Mouse (Mus musculus) CD4-positive helper T cell, adult 2 months (primary cell): ENCODE results near the gene Rpl29.

Experiments
- DNase-seq: peaks from one replicate; pipeline ENCODE4 v3.0.0-alpha.2; 2012; ENCODE audit warnings: low read depth, missing footprints, low spot score

Rpl29 gene

DNA sequence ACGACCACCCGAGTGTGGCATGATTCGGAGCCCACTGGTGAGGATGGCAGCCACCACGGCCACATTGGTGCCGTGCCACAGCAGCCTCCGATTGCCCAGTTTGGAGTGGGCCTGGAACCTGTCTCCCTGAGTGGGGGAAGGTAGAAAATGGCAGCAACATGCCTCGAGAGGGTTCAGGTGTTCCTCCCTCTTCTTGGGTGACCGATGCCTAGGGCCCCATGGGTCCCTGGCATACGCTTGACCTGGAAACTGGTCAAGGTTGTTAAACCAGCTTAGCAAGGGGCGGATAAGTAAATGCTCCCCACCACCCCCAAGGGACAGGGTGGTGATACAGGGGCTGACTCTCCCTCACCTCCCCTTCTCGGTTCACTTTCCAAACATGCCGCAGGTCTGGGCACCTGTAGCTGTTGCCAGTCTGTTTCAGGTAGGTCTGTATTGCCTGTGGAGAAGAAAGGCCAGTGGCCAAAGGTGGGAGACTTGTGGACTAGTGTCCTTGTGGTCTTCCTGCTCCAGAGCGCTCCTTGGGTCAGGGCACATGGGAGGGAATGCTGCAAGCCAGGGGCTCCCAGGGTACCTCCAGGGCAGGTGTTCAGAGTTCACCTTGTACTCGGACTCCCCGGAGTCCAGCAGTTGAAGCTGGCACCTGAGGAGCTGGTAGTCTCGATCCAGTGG lies 44.0 kb downstream of the Rpl29 start:
- no peak for DNase-seq

DNA sequence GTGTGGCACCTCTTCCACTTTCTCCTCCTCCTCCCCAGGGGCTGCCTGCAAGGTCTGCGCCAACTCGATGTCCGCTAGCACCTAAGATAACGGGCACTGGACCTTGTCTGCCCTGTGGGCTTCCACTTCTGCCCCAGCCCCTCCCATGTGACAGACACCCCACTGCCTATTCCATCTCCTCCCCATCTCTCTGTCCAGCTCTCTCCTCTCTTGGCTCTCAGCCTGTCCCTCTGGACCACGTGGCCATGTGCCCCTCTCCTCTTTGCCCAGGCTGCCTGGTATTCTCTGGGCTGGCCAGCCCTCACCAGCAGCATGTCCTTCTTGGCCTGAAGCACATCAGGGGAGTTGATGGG lies 44.5 kb downstream of the Rpl29 start:
- DNase-seq, result no peak

DNA sequence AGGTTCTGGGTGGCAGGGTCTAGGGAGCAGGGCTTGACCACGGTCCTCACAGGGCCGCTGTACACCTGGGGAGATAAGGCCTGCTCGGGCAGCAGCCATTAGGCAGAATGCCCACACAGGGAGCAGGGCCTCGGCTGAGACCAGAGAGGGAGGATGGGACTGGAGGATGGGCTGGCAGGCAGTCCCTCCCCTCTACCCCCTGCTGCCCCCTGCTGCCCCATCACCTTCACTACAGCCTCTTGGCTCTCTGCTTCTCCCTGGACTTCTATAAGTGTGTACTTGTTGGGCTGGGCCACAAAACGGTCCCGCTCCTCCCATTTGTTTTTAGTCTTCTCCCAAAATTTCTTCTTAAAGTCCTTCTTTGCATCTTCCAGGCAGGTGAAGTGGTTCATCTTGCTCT lies 45.2 kb downstream of the Rpl29 start:
- DNase-seq, result peak; percentile 71

DNA sequence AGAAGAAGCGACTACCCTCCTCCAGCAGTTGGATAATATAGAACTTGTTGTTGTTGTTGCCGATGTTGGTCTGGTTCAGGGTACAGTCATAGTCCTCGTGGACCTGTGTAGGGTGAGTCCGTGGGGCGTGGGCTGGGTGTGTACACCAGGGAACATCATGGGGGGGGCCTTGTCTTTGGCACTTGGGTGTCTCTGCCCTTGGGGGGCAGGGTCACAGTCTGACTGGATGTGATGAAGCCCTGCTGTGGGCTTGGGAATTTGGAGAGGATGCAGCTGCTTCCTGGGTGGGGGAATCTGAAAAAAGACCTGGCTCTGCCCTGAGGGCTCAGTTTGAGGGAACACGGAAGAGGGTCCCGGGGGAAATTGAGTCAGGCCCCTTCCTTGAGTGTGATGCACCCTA lies 45.8 kb downstream of the Rpl29 start:
- peak; percentile 15 for DNase-seq

DNA sequence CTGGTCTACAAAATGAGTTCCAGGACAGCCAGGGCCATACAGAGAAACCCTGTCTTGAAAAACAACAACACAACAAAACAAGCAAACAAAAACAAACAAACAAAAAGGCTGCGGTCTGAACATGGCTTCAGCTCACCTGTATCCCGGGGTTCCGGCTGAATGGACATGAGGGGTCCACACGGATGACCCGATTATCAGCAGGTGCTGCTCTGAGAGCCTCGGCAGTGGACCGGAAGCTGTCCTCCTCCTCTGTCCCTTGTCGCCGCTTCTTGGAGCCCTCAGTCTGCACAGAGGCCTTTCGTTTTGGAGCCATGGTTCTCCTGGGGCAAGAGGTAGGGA lies 46.4 kb downstream of the Rpl29 start, which contains the start of gene Rrp9:
TSS of gene Rrp9 (plus strand) at position 301 of the 339 bp plus-strand sequence.
- no peak for DNase-seq

DNA sequence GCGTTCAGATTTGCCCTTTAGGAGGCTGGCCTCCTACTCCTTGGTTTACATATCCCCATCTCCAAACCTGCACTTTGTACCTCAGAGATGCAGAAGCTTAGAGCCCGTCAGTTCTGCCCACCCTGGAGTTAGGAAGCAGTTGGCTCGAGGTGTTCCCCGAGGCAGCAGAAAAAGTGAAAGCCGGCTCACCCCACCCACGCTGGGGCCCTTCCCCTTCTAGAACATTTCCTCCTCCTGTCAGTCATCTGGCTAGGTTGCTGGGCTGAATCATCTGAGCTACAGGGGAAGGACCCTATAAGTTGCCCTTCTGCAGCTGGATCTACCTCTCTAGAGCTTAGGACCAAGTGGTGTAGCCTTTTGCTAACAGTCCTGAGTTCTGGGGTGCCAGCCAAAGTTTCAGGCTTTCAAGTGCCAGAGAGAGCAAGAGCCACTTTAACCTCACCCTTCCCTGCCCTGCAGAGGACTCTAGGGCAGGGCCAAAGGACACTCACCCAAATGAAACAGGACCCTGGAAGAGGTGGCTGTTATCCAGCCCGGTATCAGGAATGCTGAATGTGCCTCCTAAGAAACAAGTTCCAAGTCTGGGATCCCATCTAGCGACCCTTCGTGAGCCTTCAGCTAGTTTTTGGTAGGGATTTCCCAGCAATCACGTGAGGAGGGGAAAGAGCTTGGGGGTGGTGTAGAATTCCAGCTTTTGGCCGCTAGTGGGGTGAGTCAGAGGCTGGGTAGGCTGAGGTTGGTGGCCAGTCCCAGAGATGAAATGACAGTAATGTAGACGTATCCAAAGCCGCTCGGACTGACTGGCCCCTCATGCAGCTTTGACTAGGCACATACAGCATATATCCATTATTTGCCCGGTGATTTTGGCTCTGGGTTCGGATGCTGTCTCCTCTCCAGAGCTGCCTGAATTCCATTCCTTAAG lies 47.0 kb downstream of the Rpl29 start:
- peak; percentile 78 for DNase-seq

DNA sequence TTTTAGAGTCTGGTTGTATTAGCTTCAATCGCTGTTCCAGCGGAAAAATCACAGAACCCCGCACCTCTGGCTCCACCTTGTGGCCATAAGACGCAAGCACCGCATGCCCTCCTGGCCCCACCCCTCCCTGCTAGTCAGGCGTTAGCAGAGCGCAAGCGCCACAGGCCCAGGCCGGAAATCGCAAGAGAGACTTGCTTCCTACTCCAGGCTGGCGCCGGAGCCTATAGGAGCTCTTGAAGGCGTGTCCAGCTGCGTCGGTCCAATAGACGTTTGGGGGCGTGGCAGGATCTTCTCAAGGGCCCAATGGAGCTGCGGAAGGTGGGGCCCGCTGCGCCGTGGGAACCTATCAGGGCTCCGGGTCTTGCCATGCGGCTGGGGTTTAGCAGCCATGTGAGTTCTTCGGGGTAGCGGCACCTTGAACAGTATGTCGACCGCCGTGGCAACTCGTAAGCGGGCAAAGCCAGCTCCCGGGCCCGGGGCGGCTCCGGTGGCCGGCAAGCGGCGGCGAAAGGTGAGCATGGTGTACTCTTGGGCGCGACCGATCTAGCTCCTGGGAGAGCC lies 47.8 kb downstream of the Rpl29 start, which contains the start of gene Parp3:
TSS of gene Parp3 (minus strand) at position 26 of the 561 bp plus-strand sequence.
- DNase-seq, result peak; percentile 100

DNA sequence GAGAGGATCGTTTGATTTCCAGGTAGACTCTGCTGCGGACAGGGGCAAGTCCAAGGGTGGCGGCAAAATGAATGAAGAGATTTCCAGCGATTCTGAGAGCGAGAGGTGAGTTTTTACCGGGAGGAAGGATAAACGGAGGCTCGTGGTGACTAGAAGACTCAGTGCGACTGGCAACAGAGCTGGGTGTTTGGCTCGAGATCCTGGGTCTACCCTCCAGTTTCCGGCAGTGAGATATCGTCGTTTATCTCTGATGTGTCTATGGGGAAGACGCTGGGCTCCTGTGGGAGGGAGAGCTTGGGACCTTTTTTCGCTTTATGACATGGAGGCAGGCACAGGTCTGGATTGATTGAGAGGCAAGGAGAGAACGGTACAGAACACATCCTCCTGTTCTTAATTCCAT lies 48.4 kb downstream of the Rpl29 start:
- peak; percentile 31 for DNase-seq

DNA sequence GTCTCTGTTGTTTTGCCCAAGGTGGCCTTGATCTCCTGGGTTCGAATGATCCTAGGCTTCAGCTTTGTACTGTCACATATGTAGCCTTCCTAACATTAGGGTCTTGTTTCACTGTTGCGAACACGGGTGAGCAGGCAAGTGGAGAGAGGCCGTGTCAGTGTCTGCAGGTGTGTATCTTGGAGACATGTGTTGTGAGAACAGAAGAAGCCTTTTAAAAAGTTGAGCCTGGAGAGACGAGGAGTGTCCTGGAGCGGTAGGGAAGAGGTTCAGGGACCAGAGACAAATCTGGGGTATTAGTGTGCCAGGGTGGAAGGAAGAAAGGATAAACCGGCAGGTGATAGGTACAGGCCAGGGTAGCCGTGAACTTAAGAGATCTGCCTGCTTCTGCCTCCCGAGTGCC lies 48.8 kb downstream of the Rpl29 start:
- DNase-seq, result no peak

DNA sequence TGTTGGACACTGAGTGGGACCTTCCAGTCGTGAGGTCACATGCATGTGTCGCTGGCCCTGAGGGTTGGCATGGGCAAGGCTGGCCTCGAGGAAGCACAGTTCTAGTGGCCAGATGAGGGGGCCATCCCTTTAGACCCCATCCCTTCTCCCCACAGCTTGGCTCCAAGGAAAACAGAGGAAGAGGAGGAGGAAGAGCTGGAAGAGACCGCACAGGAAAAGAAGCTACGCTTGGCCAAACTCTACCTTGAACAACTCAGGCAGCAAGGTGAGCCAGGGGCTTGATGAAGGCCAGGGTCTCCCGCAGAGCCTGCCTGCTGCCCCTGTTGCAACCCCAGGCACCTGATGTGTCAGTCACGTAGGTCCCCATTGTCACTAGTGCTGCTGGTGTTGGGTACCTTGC lies 51.3 kb downstream of the Rpl29 start:
- DNase-seq, result no peak

DNA sequence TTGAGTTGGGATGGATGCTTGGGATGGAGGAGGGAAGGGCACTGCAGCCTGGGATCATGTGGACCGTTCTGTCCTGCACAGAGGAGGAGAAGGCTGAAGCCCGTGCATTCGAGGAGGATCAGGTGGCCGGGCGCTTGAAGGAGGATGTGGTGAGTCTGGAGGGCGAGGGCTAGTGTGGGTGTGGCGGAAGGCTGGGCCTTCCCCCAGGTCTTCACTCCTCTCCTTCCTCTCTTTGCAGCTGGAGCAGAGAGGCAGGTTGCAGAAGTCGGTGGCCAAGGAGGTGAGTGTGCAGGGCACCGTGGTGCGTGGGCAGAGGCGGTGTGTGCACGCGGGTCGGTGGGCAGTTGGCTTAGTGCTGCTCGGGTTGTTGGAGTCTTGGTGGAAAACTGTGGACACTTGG lies 51.8 kb downstream of the Rpl29 start:
- DNase-seq, result peak; percentile 30
